Mouse (Mus musculus): ENCODE results near the gene Slc4a8.
"Not testable (repeated sequence)": the region's sequence is repeated elsewhere in the genome, so short reads cannot be mapped to it uniquely, and the experiment has no call there.

Slc4a8 gene

DNA sequence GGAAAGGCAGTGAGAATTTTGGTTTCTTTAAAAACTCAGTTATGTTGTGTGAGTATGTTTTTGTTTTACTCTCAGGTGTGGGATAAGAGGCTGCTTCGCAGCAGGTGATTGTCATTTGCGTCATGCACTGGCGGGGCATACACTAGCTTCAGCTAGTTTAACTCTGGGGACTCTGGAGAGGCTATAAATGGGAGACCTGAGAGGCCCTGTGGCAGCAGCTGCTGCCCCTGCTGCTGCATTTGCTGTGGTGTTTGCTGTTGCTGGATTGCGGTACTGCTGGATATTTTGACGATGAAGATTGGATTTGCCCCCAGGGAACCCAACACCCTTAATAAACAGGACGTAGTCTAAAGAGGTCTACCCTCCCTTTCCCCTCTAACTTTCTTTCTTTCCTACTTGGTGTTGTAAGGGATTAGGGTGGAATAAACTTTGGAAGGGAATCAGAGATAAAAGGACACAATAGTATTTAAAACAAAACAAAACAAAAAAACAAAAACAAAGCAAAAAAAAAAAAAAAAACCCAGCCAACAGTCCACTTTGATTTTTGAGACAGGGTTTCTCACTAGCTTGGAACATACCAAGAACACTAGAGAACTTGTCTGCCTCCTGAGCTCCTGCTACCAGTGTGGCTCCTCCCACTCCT is 14.9 kb upstream of the Slc4a8 start:
- DNase-seq = no peak

DNA sequence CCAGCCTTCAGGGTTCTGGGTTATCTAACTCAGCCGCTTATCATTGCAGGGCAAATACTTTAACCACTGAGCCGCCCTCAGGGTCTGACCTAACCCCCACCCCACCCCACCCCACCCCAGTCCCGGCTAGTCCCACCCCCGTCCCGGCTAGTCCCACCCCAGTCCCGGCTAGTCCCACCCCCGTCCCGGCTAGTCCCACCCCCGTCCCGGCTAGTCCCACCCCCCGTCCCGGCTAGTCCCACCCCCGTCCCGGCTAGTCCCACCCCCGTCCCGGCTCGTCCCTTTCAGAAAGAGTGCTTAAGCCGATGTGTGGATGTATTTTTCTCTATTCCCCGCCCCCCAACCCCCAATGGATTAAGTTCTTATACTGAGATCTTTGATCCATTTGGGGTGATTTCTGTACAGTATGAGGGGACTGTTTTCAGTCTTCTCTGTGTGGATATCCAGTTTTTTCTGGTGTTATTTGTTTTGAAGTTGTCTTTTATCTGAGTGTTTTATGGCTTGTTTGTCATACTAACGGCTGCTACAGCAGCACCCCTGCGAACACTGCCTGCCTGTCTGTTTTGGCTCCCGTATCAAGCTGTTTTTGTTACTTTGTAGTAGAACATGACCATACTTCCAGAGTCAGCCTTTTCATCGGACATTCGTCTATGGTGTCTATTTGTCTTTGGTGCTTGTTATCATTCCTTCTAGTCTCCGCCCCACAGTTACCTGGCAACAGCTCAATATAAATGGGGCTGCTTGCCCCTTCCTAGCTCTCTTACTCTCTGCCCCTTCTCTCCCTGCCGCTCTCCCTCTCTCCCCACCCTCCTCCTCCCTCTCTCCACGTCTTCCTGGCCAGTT is 14.2 kb upstream of the Slc4a8 start:
- DNase-seq = peak; percentile 55

DNA sequence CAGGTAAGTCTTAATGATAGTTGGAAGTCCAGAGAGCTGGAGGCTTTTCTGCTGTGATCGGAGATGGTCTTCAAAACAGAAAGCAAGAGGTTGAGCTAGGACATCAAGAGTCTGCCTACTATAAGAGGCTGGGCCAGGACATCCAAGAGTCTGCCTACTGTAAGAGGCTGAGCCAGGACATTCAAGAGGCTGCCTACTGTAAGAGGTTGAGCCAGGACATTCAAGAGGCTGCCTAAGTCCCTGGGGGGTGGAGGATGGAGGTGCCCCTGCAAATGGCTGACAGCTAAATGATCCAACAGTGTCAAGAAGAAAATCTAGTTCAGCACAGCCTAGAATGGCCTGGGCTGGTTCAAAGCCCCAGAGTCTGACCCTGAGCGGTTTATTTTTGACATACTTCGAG is 13.0 kb upstream of the Slc4a8 start:
- no peak for DNase-seq

DNA sequence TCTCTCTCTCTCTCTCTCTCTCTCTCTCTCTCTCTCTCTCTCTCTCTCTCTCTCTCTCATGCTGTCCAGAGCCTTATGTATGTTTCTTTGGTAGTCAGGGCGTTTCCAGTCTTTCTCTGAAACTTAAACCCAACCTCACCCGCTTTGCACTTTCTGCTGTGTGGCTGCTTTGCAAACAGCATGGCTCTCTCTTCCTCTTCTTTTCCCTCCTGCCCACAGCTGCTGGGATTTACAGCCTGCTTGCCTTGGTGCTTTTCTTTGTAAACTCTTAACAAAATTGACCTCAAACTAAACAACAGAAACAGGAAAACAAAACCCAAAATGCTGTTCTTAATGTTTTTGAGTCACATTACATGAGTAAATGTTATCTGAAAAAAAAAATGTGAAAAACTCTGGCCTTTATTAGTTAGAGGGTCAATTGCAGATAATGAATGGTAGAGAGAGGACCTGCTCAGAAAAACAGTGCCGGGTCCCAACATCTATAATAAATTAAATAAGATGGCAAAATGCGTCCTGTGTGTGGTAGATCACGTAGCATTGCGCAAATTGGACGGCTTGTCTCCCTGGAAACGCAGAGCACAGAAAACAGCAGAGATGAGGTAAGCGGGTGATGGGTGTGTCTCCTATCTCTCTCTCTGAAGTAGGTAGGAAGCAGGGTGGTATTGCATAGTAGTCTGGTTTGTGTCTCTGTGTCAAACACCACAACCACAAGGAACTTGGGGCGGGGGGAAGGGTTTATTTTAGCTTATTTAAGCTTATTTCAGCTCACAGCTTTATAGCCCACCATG is 11.6 kb upstream of the Slc4a8 start:
- DNase-seq = no peak

DNA sequence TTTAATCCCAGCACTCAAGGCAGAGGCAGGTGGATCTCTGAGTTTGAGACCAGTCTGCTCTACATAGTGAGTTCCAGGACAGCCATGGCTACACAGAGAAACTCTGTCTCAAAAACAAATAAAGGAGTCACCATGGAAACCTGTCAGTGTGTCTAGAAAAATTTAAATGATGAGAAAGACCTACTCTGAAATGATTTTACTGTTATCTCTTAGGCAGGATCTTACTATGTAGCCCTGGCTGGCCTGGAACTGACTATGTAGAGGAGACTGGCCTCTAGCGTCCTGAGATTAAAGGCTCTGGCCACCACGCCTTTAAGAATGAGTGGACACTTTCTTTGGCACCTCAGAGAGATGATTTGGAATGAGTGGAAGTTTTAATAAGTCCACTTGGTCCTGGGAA is 9.1 kb upstream of the Slc4a8 start:
- DNase-seq = no peak

DNA sequence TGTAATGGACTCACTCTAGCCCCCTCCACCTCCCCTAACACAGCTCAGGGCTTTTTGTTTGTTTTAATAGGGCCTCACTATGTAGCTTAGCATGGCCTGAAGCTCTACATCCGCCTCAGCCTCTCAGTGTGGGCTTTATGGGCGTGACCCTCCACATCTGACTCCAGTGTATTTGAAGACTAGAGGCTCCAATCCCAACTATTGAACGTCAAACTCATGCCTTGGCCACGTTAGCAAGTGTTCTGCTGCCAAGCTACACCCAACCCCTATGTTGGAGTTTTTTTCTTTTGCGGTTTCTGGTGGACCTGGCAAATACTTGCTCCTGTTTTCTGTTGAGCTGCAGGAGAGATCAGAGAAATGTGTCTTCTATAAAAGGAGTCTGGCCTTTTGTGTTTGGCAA is 8.5 kb upstream of the Slc4a8 start:
- DNase-seq = no peak

DNA sequence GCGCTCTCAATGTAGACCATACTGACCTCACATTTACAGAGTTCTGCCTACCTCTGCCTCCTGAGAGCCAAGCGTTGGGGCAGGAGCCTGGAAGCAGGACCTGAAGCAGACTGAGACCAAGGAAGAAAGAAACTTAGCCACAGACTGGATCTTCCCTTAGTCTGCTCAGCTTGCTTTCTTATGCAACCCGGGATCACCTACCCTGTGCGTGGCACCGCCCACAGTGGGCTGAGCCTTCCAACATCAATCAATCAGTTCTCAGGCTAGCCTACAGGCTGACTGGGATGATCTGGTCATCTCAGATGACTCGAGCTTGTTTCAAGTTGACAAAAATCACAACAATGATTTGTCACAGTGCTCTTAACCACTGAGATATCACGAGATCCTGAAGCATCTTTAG is 7.5 kb upstream of the Slc4a8 start:
- no peak for DNase-seq

DNA sequence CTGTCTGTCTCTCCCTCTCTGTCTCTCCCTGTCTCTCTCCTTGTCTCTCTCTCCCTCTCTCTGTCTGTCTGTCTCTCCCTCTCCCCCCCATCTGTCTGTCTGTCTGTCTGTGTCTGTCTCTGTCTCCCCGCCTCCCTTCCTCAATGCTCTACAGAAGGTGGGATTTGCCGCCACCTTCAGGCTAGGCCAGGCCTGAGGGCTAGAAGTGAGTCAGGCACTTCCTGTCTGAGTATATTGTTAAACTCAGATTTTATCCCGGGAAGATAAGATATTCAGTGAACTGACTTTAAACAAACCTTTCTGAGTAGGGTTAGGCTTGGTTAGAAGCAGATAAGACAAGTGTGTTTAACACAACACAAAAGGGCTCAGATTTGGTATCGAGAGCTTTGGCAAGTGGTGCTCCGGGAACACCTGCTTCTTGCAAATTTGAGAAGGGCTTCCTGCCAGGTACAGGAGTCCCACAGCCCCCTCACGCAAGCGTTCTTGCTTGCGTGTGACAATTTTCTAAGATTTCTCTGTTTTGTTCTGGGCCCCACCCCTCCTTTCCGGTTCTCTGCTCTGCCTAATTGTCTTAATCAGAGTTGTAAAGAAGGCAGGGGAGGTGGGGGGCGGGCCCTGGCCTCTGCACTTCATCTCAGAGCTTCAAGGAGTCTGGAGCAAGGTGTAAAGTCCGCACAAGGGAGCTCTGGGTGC is 6.6 kb upstream of the Slc4a8 start:
- peak; percentile 76 for DNase-seq

DNA sequence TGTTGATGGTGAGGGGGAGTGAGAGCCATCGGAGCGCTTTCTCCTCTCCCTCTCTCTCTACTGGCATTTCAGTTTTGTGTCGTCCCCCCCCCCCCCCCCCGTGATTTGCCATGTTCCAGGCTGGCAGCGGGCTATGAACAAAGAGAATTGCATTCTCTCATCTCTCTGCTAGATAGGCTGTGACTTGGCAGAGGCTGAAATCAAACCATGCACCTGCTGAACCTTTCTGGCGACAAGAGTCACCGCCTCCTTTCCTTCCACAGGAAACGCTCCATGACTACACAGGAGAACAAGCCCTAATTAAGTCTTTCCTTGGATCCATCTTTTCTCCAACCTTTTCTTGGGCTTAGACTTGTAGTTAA is 6.1 kb upstream of the Slc4a8 start:
- DNase-seq = no peak

DNA sequence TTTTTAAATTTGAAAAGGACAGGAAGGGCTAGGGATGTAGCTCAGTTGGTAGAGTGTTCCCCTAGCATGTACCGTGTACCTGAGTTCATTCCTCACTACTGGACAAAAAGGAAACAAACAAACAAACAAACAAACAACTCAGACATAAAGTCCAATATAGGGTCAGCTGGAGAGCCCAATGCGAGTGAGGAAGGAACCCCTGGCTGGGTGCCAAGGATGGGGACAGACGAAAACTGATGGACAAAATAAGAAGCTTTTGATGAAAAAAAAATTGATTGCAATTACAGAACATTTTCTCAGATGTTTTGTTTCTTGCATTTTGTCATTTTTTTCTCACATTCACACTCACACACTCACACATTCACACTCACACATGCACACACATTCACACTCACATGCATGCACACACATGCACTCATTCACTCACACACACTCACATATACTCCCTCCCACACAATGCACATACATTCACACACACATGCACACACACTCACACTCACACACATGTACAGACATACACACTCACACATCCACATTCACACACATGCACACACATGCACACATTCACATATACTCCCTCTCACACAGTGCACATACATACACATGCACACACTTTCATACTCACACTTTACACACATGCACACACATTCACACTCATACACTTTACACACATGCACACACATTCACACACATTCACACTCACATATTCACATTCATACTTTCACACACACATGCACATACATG is 5.5 kb upstream of the Slc4a8 start:
- no peak for DNase-seq

DNA sequence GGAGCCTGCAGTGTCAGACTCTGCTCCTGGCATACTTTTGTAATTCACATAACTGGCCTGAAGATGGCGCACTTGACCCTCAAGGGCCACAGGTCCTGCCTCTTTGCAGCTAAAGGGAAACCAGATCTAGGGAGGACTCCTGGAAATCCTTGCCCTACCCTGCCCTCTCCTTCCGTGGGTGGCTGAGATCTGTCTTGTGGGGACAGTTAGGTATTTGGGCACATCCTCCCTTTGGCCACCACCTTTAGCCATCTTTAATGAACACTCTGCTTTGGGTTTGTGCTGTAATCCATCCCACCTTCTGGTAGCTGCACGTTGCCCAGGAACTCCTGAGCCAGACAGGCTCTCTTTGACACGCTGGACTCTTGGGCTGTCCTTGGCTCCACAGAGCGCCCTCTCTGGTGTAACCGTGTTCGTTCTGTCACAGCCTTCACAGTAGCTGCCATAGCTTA is 4.0 kb upstream of the Slc4a8 start:
- DNase-seq = peak; percentile 74

DNA sequence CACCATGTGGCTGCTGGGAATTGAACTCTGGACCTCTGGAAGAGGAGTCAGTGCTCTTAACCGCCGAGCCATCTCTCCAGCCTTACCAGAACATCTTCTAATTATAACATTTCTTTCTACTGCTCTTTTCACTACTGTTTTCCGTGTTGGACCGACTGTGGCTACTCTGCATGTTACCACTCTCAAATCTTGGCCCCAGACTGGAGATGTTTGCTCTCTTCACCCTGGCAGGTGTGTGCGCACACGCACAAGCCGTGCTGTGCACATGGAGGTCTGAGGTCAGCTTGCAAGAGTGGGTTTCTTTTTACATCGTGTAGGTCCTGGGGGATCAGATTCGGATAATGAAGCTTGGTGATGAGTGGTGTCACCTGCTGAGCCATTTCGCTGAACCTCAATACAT is 2.3 kb upstream of the Slc4a8 start:
- DNase-seq = no peak

DNA sequence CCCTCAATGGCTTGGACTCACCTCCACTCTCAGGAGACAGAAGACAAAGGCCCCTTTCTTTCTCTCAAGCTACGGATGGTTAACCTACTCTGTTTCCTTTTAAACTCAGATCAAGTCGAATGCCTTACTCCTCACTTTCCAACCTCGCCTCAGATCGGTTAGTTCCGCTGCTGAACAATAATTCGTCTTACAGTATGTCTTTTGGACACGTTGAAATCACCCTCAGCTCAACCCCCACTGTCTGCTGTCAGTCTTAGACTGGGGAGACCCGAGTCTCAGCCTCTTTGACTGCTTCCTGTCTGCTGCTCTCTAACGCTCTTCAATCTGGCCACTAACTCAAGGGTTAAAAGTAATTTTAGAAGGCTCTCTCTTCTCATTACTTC is 520 bp upstream of the Slc4a8 start:
- DNase-seq = no peak

DNA sequence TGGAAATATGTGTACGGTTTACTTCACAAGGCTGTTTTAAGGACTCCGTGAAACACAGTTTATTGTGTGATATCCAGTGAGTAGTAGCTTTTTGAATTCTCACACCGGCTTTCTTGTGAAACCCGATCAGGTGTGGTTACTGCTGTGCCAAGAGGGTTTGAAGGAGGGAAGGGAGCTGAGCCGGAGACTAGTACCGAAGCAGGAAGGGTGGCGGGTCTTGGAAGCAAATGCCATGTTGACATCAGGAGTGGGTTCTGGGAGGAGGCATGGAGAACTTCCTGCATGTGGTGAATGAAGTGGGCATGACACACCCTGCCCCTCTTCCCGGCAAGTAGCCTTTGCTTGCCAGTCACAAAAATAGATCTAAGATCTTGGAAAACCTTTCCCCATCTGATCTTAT is 1.1 kb downstream of the Slc4a8 start:
- DNase-seq = no peak

DNA sequence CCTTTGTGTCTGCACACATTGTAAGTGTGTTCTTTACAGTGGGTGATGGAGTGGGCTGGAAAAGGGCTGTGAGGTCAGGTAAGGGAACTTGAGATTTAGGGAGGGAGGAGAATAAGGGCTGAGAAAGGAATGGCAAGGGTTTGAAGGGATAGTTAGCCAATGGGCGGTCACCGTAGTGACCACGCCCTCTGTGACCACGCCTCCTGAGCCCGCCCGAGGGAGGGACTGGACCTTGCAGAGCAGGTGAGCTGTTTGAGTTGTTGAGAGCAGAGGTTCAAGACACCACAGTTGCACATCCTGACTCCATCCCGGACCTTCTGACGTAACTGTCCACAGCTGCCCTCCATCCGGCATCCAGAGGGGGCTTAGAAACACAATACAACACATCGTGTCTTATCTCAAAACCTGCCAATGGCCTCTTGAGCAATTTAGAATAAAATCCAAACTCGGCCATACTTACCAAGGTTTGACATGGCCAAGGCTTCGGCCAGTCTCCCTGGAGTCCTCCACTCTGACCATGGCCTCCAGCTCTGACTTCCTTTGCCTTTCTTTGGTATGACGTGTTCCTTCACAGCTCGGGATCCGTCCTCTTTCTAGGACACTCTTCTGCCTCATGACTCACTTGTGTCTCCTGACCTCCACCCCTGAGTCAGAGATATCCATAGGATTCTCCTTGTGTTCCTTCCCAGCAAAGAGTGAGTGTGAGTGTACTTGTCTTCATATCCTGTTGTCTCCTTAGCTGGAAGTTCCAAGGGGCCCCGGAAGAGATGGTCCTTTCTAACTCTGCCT is 2.8 kb downstream of the Slc4a8 start:
- DNase-seq = no peak

DNA sequence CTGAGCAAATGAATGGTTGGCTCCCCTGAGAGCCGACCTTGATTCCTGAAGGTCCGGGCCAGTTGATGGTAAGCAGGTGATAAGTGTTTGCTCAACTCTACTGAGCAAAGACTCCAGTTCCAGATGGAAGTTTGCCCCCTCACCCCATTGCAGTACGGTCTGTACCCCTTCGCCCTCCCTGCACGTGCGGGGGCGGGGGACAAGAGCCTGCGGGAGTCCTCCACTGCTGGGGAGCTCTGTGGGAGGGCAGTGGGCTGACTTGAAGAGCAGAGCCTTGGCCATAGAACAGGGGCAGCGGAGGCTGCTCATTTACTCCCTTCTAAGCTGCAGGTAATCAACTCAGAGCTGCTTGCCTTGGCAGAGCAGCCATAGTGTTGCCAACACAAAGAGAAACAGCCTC is 5.3 kb downstream of the Slc4a8 start:
- no peak for DNase-seq

DNA sequence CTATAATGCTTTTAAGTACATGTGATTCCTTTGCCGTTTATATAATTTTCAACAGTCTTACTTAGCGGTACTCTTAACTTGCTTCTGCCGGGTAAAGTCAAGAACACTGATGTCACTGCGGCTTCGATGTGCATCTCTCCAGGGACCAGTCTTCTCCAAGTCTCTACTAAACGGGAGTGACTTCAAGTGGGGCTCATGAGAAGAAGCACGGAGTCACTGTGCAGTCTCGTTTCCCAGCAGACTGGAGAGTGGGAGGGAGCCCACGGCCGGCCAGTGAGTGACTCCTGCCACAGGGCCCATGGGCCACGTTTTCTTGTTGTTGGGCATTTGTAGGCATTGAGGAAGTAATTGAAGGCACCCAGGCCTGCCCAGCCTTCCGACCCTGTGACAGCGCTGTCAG is 6.3 kb downstream of the Slc4a8 start:
- DNase-seq = no peak

DNA sequence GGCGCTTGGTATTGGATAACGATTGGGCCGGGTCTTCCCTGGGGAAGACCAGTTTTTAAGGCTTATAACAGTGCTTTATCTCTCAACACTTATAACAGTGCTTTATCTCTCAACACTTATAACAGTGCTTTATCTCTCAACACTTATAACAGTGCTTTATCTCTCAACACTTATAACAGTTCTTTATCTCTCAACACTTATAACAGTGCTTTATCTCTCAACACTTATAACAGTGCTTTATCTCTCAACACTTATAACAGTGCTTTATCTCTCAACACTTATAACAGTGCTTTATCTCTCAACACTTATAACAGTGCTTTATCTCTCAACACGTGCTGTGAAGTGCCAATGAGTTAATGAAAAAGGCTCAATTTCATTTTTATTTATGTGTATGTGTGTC is 7.5 kb downstream of the Slc4a8 start:
- not testable (repeated sequence) for DNase-seq

DNA sequence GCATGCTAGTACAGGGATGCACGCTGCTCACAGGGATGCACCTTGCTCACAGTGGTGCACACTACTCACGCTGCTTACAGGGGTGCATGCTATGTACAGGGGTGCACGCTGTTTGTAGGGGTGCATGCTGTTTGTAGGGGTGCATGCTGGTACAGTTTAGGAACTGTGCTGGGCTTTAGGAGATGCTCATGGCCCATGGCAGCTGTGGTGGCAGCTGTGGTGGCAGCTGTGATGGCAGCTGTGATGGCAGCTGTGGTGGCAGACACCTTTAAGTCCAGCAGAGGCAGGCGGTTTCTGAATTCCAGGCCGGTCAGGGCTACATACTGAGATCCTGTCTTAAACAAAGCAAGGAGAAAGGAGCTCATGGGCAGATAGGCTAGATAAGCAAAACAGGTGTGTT is 8.8 kb downstream of the Slc4a8 start:
- DNase-seq = no peak

DNA sequence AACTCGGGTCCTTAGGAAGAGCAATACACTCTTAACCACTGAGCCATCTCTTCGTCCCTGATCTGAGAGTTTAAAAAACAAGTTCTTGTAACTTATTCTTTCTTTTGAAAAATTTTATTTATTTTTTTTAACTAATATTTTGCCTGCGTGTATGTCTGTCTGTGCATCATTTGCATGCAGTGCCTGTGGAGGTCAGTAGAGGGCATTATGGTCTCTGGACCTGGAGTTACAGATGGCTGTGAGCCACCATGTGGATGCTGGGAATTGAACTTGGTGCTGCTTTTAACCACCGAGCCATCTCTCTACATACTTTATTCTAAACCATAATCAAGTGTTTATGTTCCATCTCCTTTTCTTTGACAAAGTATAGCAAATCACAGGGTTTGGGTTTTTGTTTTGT is 11.1 kb downstream of the Slc4a8 start:
- no peak for DNase-seq

DNA sequence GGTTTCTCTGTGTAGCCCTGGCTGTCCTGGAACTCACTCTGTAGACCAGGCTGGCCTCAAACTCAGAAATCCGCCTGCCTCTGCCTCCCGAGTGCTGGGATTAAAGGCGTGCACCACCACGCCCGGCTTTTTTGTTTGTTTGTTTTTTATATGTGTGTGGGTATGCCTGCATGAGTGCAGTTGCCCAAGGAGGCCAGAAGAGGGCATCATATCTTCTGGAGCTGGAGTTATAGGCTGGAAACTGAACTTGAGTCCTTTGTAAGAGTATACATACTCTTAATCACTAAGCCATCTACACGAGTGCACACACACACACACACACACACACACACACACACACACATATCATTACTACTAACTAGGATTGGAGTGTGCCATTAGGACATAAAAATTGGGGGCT is 12.3 kb downstream of the Slc4a8 start:
- not testable (repeated sequence) for DNase-seq
